Mouse (Mus musculus): ENCODE data around the gene Galnt3.
A peak's percentile ranks its signal among the peaks of the same experiment; 100 is the strongest.

Galnt3 gene

GRCm38 (mm10) chr2:66107864-66108514, 16.8 kb downstream of the Galnt3 start:
- DNase-seq (ENCODE audit: low read depth, low spot score): no peak

- no peak for DNase-seq (ENCODE audit: low read depth, low spot score)
These were observed 20.9 kb downstream of the Galnt3 start for GRCm38 (mm10) chr2:66103740-66104436.

DNA sequence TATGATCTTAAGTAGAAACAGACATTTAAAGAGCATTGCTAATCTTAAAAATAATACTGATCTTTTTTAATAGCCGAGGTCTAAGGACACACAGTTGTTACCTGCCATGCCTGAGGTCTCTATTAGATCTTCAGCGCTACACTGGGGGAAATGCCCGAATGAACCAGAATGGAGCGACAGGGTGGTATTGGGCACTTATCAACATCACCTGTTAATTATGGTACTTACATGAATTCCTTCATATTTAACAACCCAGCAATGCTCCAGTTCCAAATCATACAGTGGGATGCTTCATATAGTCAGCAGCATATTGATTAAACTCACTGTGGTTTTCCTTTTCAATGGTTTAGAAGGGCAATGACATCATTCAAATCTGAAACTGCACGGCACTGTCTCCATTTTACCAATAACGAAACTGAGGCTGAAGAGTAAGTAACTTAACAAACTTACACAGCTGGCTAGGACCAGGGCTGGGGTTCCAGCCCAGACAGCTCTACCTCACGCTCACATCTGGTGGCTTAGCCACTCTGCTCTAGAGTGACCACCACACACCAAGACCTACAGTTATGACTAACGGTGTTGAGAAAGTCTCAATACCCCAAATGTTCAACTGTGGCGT, 23.0 kb downstream of the Galnt3 start:
- no peak for DNase-seq (ENCODE audit: low read depth, low spot score)

GRCm38 (mm10) chr2:66100671-66101351, 24.0 kb downstream of the Galnt3 start:
- DNase-seq (ENCODE audit: low read depth, low spot score): no peak

DNA sequence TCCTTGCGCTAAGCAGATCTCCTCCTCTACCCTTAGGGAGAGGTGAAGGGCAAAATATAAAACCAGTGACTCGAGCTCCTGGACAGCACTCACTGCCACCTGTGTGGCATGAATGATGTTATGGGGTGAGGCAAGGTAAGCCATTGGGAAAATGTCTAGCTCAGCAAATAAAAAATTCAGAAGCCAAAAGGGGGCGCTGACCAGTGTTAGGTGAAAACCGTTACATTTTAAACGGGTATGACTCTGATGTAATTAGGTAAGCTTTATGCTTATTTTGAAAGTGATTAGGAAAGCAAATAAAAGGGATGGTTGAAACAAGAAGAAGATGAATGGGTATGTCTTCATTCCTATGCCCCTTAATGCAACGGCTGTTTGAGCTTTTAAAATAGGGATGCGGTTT, 24.6 kb downstream of the Galnt3 start:
- no peak for DNase-seq (ENCODE audit: low read depth, low spot score)

DNA sequence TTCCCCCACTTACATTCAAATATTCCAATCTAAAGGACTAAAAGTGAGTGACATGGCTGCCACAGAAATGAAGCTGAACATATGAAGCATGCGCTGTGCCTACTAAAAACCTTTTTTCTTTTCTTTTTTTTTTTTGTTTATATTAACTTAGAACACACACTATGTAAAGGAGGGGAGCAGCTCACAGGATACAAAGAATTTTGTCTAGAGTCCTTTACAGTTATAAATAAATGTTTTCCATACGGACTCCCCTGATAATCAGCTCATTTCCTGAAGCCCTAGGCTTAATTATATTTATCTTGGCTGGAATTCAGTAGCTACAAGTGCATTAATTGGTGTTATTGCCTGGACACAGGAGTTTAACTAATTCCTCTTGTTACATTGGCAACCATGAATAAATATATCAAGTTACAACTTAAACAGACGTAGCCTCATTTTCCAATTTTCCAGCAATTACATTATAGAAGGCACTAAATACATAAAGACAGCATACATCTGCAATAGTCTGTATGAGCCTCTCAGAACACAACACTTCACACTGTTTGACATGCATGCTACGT, 30.1 kb downstream of the Galnt3 start:
- no peak for DNase-seq (ENCODE audit: low read depth, low spot score)

DNA sequence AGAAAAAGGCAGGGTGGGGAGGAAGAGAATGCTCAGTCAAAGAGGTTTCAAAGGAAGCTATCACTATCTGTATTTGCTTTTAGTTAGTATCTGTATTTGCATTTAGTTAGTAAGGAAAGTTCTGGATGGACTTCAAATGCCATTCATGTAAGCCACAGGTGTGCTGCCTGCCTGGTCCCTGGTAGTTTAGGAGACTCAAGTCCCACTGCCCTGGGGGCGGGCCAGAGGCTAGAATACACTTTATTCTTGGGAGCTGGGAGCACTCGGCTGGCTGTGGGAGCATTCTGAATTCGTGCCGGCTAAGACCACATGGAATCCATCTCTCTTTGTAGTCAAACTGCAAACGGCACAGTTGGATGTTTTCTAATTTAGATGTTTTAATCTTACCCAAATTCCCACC, 33.5 kb downstream of the Galnt3 start:
- no peak for DNase-seq (ENCODE audit: low read depth, low spot score)

DNA sequence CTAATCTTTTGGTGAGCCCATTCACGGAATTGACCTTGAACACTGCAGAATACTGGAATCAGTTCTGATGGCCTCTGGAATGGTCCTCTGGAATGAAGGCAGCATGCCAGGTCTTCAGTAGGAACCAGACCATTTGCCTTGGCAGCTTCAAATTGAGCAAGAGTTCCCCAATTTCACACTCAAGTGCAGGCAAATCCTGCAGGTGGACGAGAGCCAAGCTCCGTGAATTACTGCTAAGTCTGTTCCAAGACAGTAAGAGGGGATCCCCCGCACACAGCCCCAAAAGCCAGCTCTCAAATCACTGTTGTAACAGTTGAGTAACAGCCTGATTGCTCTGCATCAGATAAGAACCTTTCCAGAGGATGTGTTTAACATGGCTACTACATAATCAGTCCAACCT, 42.9 kb downstream of the Galnt3 start:
- no peak for DNase-seq (ENCODE audit: low read depth, low spot score)

- no peak for DNase-seq (ENCODE audit: low read depth, low spot score)
These were observed 44.1 kb downstream of the Galnt3 start for GRCm38 (mm10) chr2:66080731-66081130.

DNA sequence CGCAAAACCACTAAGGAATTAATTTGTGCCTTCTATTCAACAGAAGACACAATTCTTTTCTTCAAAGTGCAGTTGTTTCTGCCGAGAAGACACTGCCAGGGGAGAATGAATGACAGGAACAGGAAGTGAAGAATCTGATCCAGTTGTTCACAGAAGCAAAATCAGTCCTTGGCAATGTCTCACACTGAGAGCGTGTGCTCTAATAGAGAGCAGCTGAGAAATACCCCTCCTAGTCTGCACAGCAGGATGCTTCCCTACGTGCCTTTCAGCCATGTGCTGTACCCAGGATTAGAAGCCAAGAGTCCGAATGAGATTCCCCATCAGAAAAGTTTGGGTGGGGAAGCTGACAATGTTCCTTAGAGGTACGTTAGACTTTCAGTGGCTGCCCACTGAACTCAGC, 55.3 kb downstream of the Galnt3 start:
- no peak for DNase-seq (ENCODE audit: low read depth, low spot score)

- no peak for DNase-seq (ENCODE audit: low read depth, low spot score)
These were observed 61.5 kb downstream of the Galnt3 start for GRCm38 (mm10) chr2:66063291-66063690.

DNA sequence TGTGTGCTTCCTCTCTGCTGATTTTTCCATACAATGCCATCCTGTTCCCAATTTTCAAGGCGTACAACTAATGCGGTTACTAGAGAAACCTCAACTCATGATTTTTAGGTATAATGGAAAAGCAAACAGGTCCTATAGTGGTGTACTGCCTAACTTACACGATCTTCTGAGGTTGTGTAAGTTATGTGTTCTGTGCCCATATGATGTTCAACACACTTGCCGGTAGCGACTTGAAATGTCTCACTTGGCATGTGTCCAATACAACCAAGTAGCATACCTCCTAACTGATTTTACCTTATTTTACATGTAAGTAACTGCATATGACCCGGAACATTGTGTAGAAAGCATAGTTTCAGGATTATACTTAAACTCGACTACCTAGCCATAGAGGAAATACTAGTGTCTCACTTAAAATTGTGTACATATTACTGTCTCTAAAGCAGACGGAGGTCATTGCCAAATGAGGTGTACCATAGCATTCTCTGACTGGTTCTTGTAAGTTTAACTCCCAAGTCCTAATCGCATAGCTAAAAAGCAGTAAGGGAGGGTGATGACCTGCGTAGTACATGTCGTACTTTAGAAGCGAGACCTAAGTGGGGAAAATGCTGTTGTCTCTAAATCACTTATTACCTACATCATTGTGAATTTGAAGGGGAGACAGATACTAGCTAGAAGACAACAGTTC, 80.2 kb downstream of the Galnt3 start:
- DNase-seq (ENCODE audit: low read depth, low spot score): no peak

GRCm38 (mm10) chr2:66043441-66044404, 81.1 kb downstream of the Galnt3 start:
- no peak for DNase-seq (ENCODE audit: low read depth, low spot score)

DNA sequence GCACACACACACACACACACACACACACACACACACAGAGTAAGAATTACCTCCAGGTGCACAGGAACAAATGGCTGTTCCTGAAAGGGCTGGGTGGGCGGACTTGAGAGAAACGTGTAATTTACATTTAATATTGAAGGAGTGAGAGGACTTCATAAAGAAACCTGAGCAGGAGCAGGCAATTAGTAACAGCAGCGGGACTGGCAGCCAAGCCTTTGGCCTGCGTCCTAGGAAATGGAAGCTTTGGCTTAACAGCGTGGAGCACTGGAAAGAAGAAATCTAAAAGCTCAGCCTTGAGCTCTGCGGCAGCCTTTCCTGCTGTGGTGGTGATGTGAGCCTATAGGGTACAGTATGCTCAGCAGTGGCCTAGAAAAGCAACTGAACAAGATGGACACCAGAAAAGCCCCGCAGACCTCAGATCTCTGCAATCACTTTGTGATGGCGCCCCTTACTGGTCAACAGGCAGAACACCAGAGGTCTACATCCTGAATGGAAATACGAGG, 82.8 kb downstream of the Galnt3 start:
- DNase-seq (ENCODE audit: low read depth, low spot score): peak; percentile 82

DNA sequence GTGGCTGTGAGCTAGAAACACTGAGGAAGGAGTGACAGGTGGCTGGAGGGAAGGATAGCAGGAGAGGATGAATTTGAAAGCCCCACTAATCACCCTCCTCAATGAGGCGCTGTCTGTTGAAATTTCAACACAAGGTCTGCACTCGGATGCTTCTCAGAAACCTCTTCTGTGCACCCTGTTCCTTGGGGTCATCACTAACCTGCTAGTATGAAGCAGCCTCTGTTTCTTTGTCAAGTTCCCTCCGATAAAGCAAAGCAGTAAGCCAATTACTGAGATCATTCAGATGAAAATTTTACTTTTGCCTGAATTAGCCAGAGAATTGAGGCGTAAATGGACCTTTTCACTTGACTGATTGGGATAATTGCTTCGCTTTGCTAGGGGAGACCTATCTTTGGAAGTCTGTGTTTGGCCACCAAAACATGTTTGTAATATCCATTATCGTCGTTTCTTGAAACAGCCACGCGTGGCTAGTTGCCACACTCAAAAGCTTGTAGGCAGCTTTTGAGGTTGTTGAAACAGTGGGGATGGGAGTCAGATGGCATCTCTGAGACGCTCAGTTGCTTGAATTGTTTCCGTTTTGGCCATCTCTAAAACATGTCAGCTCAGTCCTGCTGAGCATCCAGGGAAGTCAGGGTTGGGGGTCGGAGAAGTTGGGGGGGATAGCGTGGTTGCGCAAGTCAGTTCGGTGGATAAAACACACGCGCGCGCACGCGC, 83.4 kb downstream of the Galnt3 start:
- no peak for DNase-seq (ENCODE audit: low read depth, low spot score)

GRCm38 (mm10) chr2:66040611-66041010, 84.2 kb downstream of the Galnt3 start:
- no peak for DNase-seq (ENCODE audit: low read depth, low spot score)

- DNase-seq (ENCODE audit: low read depth, low spot score): no peak
These were observed 89.7 kb downstream of the Galnt3 start for GRCm38 (mm10) chr2:66034907-66035679.

Measured in R1 (cell line).